Mouse (Mus musculus): ENCODE results near the gene Fam71b.

GRCm38 (mm10) chr11:46418860-46419259, 22.5 kb downstream of the Fam71b start:
- TF ChIP-seq EP300 (IDR thresholded peaks at IDR 0.05; ENCODE audit: low read depth) (no peak), CTCF (IDR thresholded peaks at IDR 0.05; ENCODE audit: low read depth) (no peak)
